Mouse (Mus musculus) liver, embryonic 13.5 days (tissue): ENCODE results near the gene Rbks. TPM values are rescaled to one million over a fixed set of nuclear protein-coding genes. Genes with fewer than 3 reads are reported as not detected.

Experiments used
- ATAC-seq: fragments of 200-750 bp; cut with Nextera tagmentation; 2 replicates; pipeline ENCODE4 v1.8.0; 2017; ENCODE audit warnings: low read depth, mild to moderate bottlenecking, moderate number of reproducible peaks, moderate library complexity
- DNase-seq: peaks from one replicate; pipeline ENCODE4 v3.0.0; 2022
- H3K27ac ChIP-seq: fragments of 300-500 bp; sonication (generic); 2 replicates; pipeline ENCODE4 v1.5.1; 2015; ENCODE audit warnings: moderate library complexity, mild to moderate bottlenecking, inconsistent platforms
- H3K27me3 ChIP-seq: fragments of 300-500 bp; sonication (generic); 2 replicates; pipeline ENCODE4 v1.6.1; 2015; ENCODE audit warnings: mild to moderate bottlenecking, inconsistent platforms
- H3K36me3 ChIP-seq: fragments of 300-500 bp; sonication (generic); 2 replicates; pipeline ENCODE4 v1.6.1; 2015; ENCODE audit warnings: mild to moderate bottlenecking, inconsistent platforms
- H3K4me1 ChIP-seq: fragments of 300-500 bp; sonication (generic); replicated peaks from 2 replicates; pipeline ENCODE4 v1.6.1; 2015; ENCODE audit warnings: inconsistent platforms
- H3K4me2 ChIP-seq: fragments of 300-500 bp; sonication (generic); 2 replicates; pipeline ENCODE4 v1.6.1; 2015; ENCODE audit warnings: inconsistent platforms, mild to moderate bottlenecking, moderate library complexity
- H3K4me3 ChIP-seq: fragments of 300-500 bp; sonication (generic); replicated peaks from 2 replicates; pipeline ENCODE4 v1.5.1; 2015; ENCODE audit warnings: mild to moderate bottlenecking, inconsistent platforms
- H3K9ac ChIP-seq: fragments of 300-500 bp; sonication (generic); 2 replicates; pipeline ENCODE4 v1.6.1; 2015; ENCODE audit warnings: mild to moderate bottlenecking, inconsistent platforms
- H3K9me3 ChIP-seq: fragments of 300-500 bp; sonication (generic); replicated peaks from 2 replicates; pipeline ENCODE4 v1.6.1; 2016; ENCODE audit warnings: inconsistent platforms
- WGBS: fragments of 180-500 bp; shearing (Covaris S2); methylation state at CpG from one replicate; pipeline ENCODE4 v1.1.7; 2015; ENCODE audit not compliant: insufficient replicate concordance; 5-methylcytosine and 5-hydroxymethylcytosine counted together
- polyA plus RNA-seq: library from polyadenylated mRNA; unstranded; fragments of >200 nt; fragmentation: Nextera tagmentation; extraction: Ambion mirVana; gene quantifications from 2 replicates; pipeline ENCODE4 v1.2.1, GENCODE M21; 2015

The Rbks gene
- 21.2 and 22.9 TPM in 2 replicates for polyA plus RNA-seq

- 5% methylated on average over 18 of the region's 18 CpGs for WGBS
These were observed at the start of gene Rbks for GRCm38 (mm10) chr5:31696971-31697643. TSS of gene Rbks (minus strand) at chr5:31697627.

GRCm38 (mm10) chr5:31742521-31743031, 45.1 kb upstream of the Rbks start:
- no peak overlapping the region for H3K9ac ChIP-seq
- DNase-seq (no peak), ATAC-seq (no peak)
- no peak overlapping the region for H3K4me2 ChIP-seq
- no peak overlapping the region for H3K27ac ChIP-seq
- no peaks in the 10 kb centered on the region for H3K4me1 ChIP-seq
- WGBS: 62% methylated on average over 4 of the region's 4 CpGs
- H3K4me3 ChIP-seq: no peak overlapping the region
- no peaks in the 10 kb centered on the region for H3K27me3 ChIP-seq
- no peaks in the 10 kb centered on the region for H3K9me3 ChIP-seq
- no peaks in the 10 kb centered on the region for H3K36me3 ChIP-seq

More at GRCm38 (mm10) chr5:31696971-31697643, at the start of gene Rbks:
- no peak for ATAC-seq
- peak within 1 kb of the TSS; percentile 97 for H3K27ac ChIP-seq
- H3K9me3 ChIP-seq: no peaks in the 10 kb centered on the region
- H3K27me3 ChIP-seq: no peaks in the 10 kb centered on the region
- H3K4me3 ChIP-seq: peak within 1 kb of the TSS; percentile 88
- DNase-seq: no peak
- peaks cover 2% of the 10 kb centered on the region; the same call in 1 of the 2 replicates for H3K36me3 ChIP-seq
- H3K4me1 ChIP-seq: peaks cover 55% of the 10 kb centered on the region
- H3K9ac ChIP-seq: peak within 1 kb of the TSS; percentile 90
- H3K4me2 ChIP-seq: peak within 1 kb of the TSS; percentile 90

GRCm38 (mm10) chr5:31741931-31742330, 44.5 kb upstream of the Rbks start:
- Histone ChIP-seq H3K4me2 (no peak overlapping the region), H3K4me1 (no peaks in the 10 kb centered on the region), H3K9ac (no peak overlapping the region), H3K4me3 (no peak overlapping the region), H3K9me3 (no peaks in the 10 kb centered on the region), H3K36me3 (no peaks in the 10 kb centered on the region), H3K27me3 (no peaks in the 10 kb centered on the region), H3K27ac (no peak overlapping the region)
- DNase-seq: no peak
- 90% methylated on average over 1 of the region's 1 CpGs for WGBS
- no peak for ATAC-seq

DNA sequence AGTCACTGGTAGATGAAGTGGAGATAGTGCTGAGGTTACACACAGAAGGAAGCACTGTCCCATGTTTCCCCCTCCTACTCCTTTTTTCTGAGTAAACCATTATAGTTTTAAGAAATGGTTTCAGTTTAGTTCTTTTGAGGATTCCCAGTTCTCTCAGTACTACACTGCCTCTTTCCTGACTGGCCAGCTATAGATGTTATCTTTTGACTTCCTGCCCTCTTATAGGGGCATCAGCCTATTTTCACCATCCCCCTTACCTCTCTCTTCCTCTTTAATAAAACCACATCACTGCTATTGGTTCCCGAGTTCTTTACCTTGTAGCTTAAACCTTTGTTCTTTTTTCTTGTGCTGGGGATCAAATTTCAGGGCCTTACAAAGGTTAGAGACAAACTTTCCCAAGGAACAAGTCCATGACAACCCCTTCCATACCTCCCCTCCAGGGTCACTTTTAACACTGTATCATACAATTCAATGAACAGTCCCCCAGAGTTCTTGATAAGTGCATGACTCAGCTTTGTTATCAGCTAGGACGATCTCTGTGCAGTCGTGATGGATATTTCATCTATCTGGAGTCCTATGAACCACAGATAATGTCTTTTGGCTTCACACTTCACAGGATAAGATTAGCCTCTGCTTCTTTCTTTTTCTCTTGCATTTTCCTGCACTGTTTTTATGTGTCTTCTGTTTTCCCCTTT, 35.4 kb upstream of the Rbks start:
- no peaks in the 10 kb centered on the region for H3K27me3 ChIP-seq
- H3K4me2 ChIP-seq: no peak overlapping the region
- peaks cover 6% of the 10 kb centered on the region for H3K4me1 ChIP-seq
- no peak for ATAC-seq
- H3K36me3 ChIP-seq: no peaks in the 10 kb centered on the region
- no peak for DNase-seq
- no peak overlapping the region for H3K9ac ChIP-seq
- H3K27ac ChIP-seq: no peak overlapping the region
- no peaks in the 10 kb centered on the region for H3K9me3 ChIP-seq
- no peak overlapping the region for H3K4me3 ChIP-seq
- 15% methylated on average over 3 of the region's 3 CpGs for WGBS

GRCm38 (mm10) chr5:31727456-31727855, 30.0 kb upstream of the Rbks start:
- H3K9me3 ChIP-seq: no peaks in the 10 kb centered on the region
- WGBS: 43% methylated on average over 5 of the region's 5 CpGs
- no peak overlapping the region for H3K4me3 ChIP-seq
- no peaks in the 10 kb centered on the region for H3K27me3 ChIP-seq
- ATAC-seq (no peak), DNase-seq (no peak)
- no peak overlapping the region for H3K4me2 ChIP-seq
- peaks cover 9% of the 10 kb centered on the region for H3K4me1 ChIP-seq
- H3K36me3 ChIP-seq: no peaks in the 10 kb centered on the region
- no peak overlapping the region for H3K27ac ChIP-seq
- H3K9ac ChIP-seq: no peak overlapping the region

- no peaks in the 10 kb centered on the region for H3K9me3 ChIP-seq
- H3K4me1 ChIP-seq: peaks cover 9% of the 10 kb centered on the region
- H3K27me3 ChIP-seq: no peaks in the 10 kb centered on the region
- no peak overlapping the region for H3K4me3 ChIP-seq
- H3K27ac ChIP-seq: no peak overlapping the region
- H3K36me3 ChIP-seq: no peaks in the 10 kb centered on the region
- no peak overlapping the region for H3K4me2 ChIP-seq
- H3K9ac ChIP-seq: no peak overlapping the region
- 72% methylated on average over 2 of the region's 2 CpGs for WGBS
- DNase-seq: no peak
- no peak for ATAC-seq
These were observed 28.5 kb upstream of the Rbks start for GRCm38 (mm10) chr5:31725885-31726284.

GRCm38 (mm10) chr5:31724519-31724918, 27.1 kb upstream of the Rbks start:
- H3K4me1 ChIP-seq: peaks cover 9% of the 10 kb centered on the region
- 64% methylated on average over 6 of the region's 6 CpGs for WGBS
- H3K9ac ChIP-seq: no peak overlapping the region
- no peaks in the 10 kb centered on the region for H3K36me3 ChIP-seq
- no peak overlapping the region for H3K4me3 ChIP-seq
- no peak overlapping the region for H3K4me2 ChIP-seq
- no peak overlapping the region for H3K27ac ChIP-seq
- no peak for DNase-seq
- H3K27me3 ChIP-seq: no peaks in the 10 kb centered on the region
- no peak for ATAC-seq
- H3K9me3 ChIP-seq: no peaks in the 10 kb centered on the region

DNA sequence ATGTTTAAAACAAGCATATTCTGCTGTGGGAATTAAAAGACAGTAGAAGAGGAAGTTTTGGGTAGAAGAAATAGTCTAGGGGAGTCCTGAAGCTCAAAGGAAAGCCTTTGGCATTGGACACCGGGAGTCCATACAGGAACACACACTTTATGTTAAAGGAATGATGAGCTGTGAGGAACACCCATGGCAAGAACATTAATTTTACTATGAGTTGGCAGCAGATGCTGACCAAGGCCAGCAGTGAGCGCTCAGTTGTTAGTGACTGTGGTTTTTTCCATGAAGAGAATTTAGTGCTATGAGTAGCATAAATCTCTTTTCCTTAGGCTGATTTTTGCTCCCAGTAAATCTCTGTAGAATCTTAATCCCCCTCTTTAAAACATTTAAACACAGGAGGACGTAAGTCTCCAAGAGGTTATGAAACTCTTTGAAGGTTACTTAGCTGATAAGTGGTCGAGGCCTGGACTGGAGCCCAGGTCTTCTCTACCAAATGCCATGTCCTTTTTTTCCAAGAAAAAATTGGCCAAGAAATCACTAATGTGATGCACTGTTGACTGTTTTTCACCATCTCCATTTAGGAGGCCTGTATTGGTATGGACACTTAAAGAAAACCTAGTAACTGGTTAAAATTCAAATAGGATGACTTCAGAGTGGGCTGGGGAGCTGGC, 18.2 kb upstream of the Rbks start:
- Histone ChIP-seq H3K27me3 (no peaks in the 10 kb centered on the region), H3K4me1 (peaks cover 21% of the 10 kb centered on the region), H3K27ac (no peak overlapping the region), H3K4me3 (no peak overlapping the region), H3K36me3 (no peaks in the 10 kb centered on the region), H3K4me2 (no peak overlapping the region), H3K9me3 (no peaks in the 10 kb centered on the region), H3K9ac (no peak overlapping the region)
- no peak for DNase-seq
- 68% methylated on average over 4 of the region's 4 CpGs for WGBS
- no peak for ATAC-seq

- H3K27ac ChIP-seq: no peak overlapping the region; the same call in 1 of the 2 replicates
- WGBS: 44% methylated on average over 5 of the region's 5 CpGs
- peak; percentile 7; the same call in 1 of the 2 replicates for ATAC-seq
These were observed 16.4 kb upstream of the Rbks start for GRCm38 (mm10) chr5:31713841-31714264.

DNA sequence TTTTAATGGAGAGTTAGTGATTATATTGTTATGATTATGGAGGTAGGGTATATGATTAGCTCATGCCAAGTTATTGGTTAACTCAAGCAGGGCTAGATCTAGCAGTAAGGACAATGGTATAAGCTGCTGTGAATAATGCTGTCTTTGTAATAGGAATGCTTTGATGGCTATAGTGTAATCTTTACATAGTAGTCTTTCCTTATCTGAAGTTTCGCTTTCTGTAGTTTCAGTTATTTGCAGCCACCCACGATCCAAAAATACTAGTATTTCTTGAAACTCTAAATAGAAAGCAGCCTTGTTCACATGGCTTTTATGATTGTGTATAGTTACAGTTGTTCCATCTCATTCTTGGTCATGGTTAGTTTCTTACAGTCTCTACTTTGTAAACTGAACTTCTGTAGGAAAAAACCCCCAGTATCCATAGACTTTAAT, 15.9 kb upstream of the Rbks start:
- H3K9me3 ChIP-seq: no peaks in the 10 kb centered on the region
- ATAC-seq (no peak), DNase-seq (no peak)
- WGBS: 45% methylated on average over 2 of the region's 2 CpGs
- H3K4me3 ChIP-seq: no peak overlapping the region
- no peak overlapping the region for H3K9ac ChIP-seq
- H3K4me2 ChIP-seq: no peak overlapping the region
- H3K4me1 ChIP-seq: peaks cover 21% of the 10 kb centered on the region
- no peaks in the 10 kb centered on the region; the same call in 1 of the 2 replicates for H3K36me3 ChIP-seq
- H3K27ac ChIP-seq: no peak overlapping the region; the same call in 1 of the 2 replicates
- no peaks in the 10 kb centered on the region for H3K27me3 ChIP-seq

More at GRCm38 (mm10) chr5:31713841-31714264, 16.4 kb upstream of the Rbks start:
- peaks cover 21% of the 10 kb centered on the region for H3K4me1 ChIP-seq
- no peak for DNase-seq
- no peaks in the 10 kb centered on the region for H3K9me3 ChIP-seq
- H3K4me3 ChIP-seq: no peak overlapping the region
- no peak overlapping the region for H3K9ac ChIP-seq
- no peak overlapping the region for H3K4me2 ChIP-seq
- no peaks in the 10 kb centered on the region; the same call in 1 of the 2 replicates for H3K36me3 ChIP-seq
- no peaks in the 10 kb centered on the region for H3K27me3 ChIP-seq

DNA sequence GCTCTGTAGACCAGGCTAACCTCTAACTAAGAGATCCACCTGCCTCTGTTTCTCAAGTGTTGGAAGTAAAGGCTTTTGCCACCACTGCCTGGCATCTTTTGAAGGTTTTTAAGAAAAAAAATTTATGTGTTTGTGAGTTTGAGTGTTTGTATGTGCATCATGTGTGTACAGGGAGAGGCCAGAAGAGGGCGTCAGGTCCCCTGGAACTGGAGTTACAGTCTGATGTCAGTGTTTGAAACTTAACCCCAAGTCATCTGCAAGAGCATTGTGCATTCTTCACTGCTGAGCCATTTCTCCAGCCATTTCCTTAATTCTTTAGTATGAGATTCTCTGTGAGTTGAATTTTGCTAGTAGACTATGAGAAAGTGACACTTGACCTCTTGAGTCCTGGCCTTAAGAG, 12.0 kb upstream of the Rbks start:
- Histone ChIP-seq H3K9me3 (no peaks in the 10 kb centered on the region), H3K36me3 (peaks cover 10% of the 10 kb centered on the region), H3K4me3 (no peak overlapping the region), H3K9ac (no peak overlapping the region), H3K27ac (no peak overlapping the region), H3K4me1 (peaks cover 18% of the 10 kb centered on the region), H3K27me3 (no peaks in the 10 kb centered on the region), H3K4me2 (no peak overlapping the region)
- WGBS: 60% methylated on average over 1 of the region's 1 CpGs
- no peak for ATAC-seq
- no peak for DNase-seq
